Mouse (Mus musculus) spleen, adult 12 weeks (tissue): ENCODE results near the gene Gm8947.
"Not testable (repeated sequence)": the region's sequence is repeated elsewhere in the genome, so short reads cannot be mapped to it uniquely, and the experiment has no call there.

Experiments
- DNase-seq: peaks from one replicate; pipeline ENCODE4 v3.0.0; 2022; ENCODE audit warnings: low spot score

Gm8947 gene

GRCm38 (mm10) chr1:151180167-151180566 lies 12.0 kb upstream of the Gm8947 start:
- no peak for DNase-seq

GRCm38 (mm10) chr1:151182266-151182665 lies 9.9 kb upstream of the Gm8947 start, which contains the start of gene Gm47985:
Gene Gm47985 (plus strand): TSS chr1:151182537.
- not testable (repeated sequence) for DNase-seq

GRCm38 (mm10) chr1:151186186-151186585 lies 6.0 kb upstream of the Gm8947 start:
- DNase-seq = not testable (repeated sequence)

GRCm38 (mm10) chr1:151186879-151187424 lies 5.2 kb upstream of the Gm8947 start:
- not testable (repeated sequence) for DNase-seq

- no peak for DNase-seq
Measured at GRCm38 (mm10) chr1:151188469-151188868, 3.7 kb upstream of the Gm8947 start.

- DNase-seq = not testable (repeated sequence)
Measured at GRCm38 (mm10) chr1:151192739-151193138, 563 bp downstream of the Gm8947 start.

GRCm38 (mm10) chr1:151195986-151196385 lies 3.8 kb downstream of the Gm8947 start:
- DNase-seq = not testable (repeated sequence)

GRCm38 (mm10) chr1:151196690-151197089 lies 4.5 kb downstream of the Gm8947 start:
- not testable (repeated sequence) for DNase-seq

- not testable (repeated sequence) for DNase-seq
Measured at GRCm38 (mm10) chr1:151198120-151198519, 5.9 kb downstream of the Gm8947 start, which contains the start of gene Gm47995. Gene Gm47995 (plus strand): TSS chr1:151198448.

- DNase-seq = not testable (repeated sequence)
Measured at GRCm38 (mm10) chr1:151200620-151201019, 8.4 kb downstream of the Gm8947 start.

GRCm38 (mm10) chr1:151202771-151203170 lies 10.6 kb downstream of the Gm8947 start:
- DNase-seq = not testable (repeated sequence)

GRCm38 (mm10) chr1:151203818-151204217 lies 11.6 kb downstream of the Gm8947 start, which contains the start of gene 3110040M04Rik:
Gene 3110040M04Rik (plus strand): TSS chr1:151204121.
- not testable (repeated sequence) for DNase-seq

- DNase-seq = not testable (repeated sequence)
Measured at GRCm38 (mm10) chr1:151208493-151208892, 16.3 kb downstream of the Gm8947 start.

- not testable (repeated sequence) for DNase-seq
Measured at GRCm38 (mm10) chr1:151208944-151209343, 16.8 kb downstream of the Gm8947 start.

- DNase-seq = peak; percentile 41
Measured at GRCm38 (mm10) chr1:151209824-151210355, 17.7 kb downstream of the Gm8947 start, which contains the start of gene Gm47996. Gene Gm47996 (plus strand): TSS chr1:151210131.

GRCm38 (mm10) chr1:151211666-151212065 lies 19.5 kb downstream of the Gm8947 start:
- not testable (repeated sequence) for DNase-seq

GRCm38 (mm10) chr1:151214862-151215261 lies 22.7 kb downstream of the Gm8947 start:
- DNase-seq = no peak

- no peak for DNase-seq
Measured at GRCm38 (mm10) chr1:151215985-151216384, 23.8 kb downstream of the Gm8947 start.

GRCm38 (mm10) chr1:151216417-151216816 lies 24.2 kb downstream of the Gm8947 start:
- DNase-seq = no peak

GRCm38 (mm10) chr1:151219045-151219444 lies 26.9 kb downstream of the Gm8947 start:
- no peak for DNase-seq

- no peak for DNase-seq
Measured at GRCm38 (mm10) chr1:151220098-151220497, 27.9 kb downstream of the Gm8947 start.

- no peak for DNase-seq
Measured at GRCm38 (mm10) chr1:151222561-151223267, 30.5 kb downstream of the Gm8947 start.

GRCm38 (mm10) chr1:151223377-151223776 lies 31.2 kb downstream of the Gm8947 start:
- DNase-seq = no peak
